Mouse (Mus musculus) kidney, adult 2 months (tissue): ENCODE results near the gene Uap1l1.

Source experiments
- CTCF ChIP-seq: fragments of 200-500 bp; conservative IDR thresholded peaks from 2 replicates; pipeline ENCODE4 v1.5.1; 2011; ENCODE audit warnings: low read depth, mild to moderate bottlenecking, control low read depth, low read length, moderate library complexity, mixed read lengths; ENCODE audit not compliant: insufficient read depth, insufficient read length
- POLR2A ChIP-seq: fragments of 200-500 bp; IDR thresholded peaks from one replicate; pipeline ENCODE4 v1.6.1; 2011; ENCODE audit warnings: low read depth, low read length, control low read depth

GRCm38 (mm10) chr2:25349499-25349898 lies 16.0 kb downstream of the Uap1l1 start:
- TF ChIP-seq CTCF (no peak), POLR2A (no peak)
